Mouse (Mus musculus) forebrain, embryonic 13.5 days (tissue): Measurements from ENCODE around the gene Lhx3. TPM values are rescaled to one million over a fixed set of nuclear protein-coding genes. Genes with fewer than 3 reads are reported as not detected.

ENCODE experiments used
- ATAC-seq: fragments of 200-750 bp; cut with Nextera tagmentation; 2 replicates; pipeline ENCODE4 v1.8.0; 2017
- H3K27ac ChIP-seq: fragments of 300-500 bp; sonication (generic); 2 replicates; pipeline ENCODE4 v1.5.1; 2015; ENCODE audit warnings: inconsistent platforms, mild to moderate bottlenecking, moderate library complexity
- H3K27me3 ChIP-seq: fragments of 300-500 bp; sonication (generic); 2 replicates; pipeline ENCODE4 v1.6.1; 2015; ENCODE audit warnings: mild to moderate bottlenecking, inconsistent platforms
- H3K36me3 ChIP-seq: fragments of 300-500 bp; sonication (generic); 2 replicates; pipeline ENCODE4 v1.6.1; 2015; ENCODE audit warnings: mild to moderate bottlenecking, inconsistent platforms; ENCODE audit not compliant: poor library complexity, severe bottlenecking
- H3K4me1 ChIP-seq: fragments of 300-500 bp; sonication (generic); 2 replicates; pipeline ENCODE4 v1.6.1; 2015; ENCODE audit warnings: inconsistent platforms
- H3K4me2 ChIP-seq: fragments of 300-500 bp; sonication (generic); 2 replicates; pipeline ENCODE4 v1.6.1; 2015; ENCODE audit warnings: inconsistent platforms, mild to moderate bottlenecking, moderate library complexity
- H3K4me3 ChIP-seq: fragments of 300-500 bp; sonication (generic); 2 replicates; pipeline ENCODE4 v1.5.1; 2015; ENCODE audit warnings: mild to moderate bottlenecking, inconsistent platforms
- H3K9ac ChIP-seq: fragments of 300-500 bp; sonication (generic); 2 replicates; pipeline ENCODE4 v1.6.1; 2015; ENCODE audit warnings: mild to moderate bottlenecking, inconsistent platforms
- H3K9me3 ChIP-seq: fragments of 300-500 bp; sonication (generic); replicated peaks from 2 replicates; pipeline ENCODE4 v1.6.1; 2016; ENCODE audit warnings: inconsistent platforms
- WGBS: fragments of 180-500 bp; shearing (Covaris S2); methylation state at CpG from one replicate; pipeline ENCODE4 v1.1.7; 2015; 5-methylcytosine and 5-hydroxymethylcytosine counted together
- polyA plus RNA-seq: library from polyadenylated mRNA; unstranded; fragments of >200 nt; fragmentation: Nextera tagmentation; extraction: Ambion mirVana; gene quantifications from 2 replicates; pipeline ENCODE4 v1.2.1, GENCODE M21; 2015

The Lhx3 gene
- polyA plus RNA-seq, 1 experiment from 2014 or later = 0.21 TPM

DNA sequence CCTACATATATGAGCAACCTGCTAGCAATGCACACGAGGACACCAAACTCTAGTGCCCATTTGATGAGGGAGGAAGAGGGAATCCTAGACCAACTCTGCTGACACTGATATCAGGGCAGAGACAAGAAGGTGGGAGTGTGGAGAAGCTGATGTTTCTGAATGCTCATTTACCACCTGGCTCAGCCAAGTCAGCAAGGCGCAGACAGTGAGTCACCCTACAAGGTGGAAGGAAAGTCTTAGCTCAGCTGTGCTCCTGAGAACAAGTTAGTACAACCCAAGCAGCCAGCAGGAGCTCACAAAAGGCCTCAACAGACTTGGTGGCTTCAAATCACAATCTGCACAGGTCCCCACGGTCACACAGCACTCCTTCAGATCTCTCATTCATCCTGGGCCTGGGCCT, 23.3 kb upstream of the Lhx3 start:
- ATAC-seq = no peak
- no peaks in the 10 kb centered on the region for H3K9me3 ChIP-seq
- peaks cover 17% of the 10 kb centered on the region for H3K4me1 ChIP-seq
- no peak overlapping the region for H3K4me2 ChIP-seq
- no peaks in the 10 kb centered on the region for H3K27me3 ChIP-seq
- H3K9ac ChIP-seq = no peak overlapping the region
- 0 out of 2 replicates have a peak, but pooled peaks cover 3% of the 10 kb centered on the region for H3K36me3 ChIP-seq
- H3K27ac ChIP-seq = no peak overlapping the region
- H3K4me3 ChIP-seq = no peak overlapping the region
- 90% methylated on average over 3 of the region's 3 CpGs for WGBS

DNA sequence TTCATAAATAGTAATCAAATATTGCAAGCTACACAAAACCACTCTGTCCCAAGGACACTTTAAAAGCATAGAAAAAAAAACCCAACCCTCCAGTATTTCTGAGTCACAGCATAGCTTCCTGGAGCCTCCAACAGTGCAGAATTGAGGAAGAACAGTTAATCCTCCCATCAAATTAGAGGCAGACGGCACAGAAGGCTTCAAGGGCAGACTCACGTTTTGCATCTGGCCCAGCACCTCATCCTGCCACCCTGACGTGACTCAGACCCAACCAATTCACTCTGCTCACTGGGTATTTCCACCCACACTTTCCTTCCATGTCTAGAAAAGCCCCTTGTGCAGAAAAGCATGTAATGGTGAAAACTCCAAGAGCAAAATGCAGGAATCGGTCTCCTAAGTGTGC, 22.2 kb upstream of the Lhx3 start:
- 64% methylated on average over 4 of the region's 4 CpGs for WGBS
- Histone ChIP-seq H3K9me3 (no peaks in the 10 kb centered on the region), H3K36me3 (peaks cover 5% of the 10 kb centered on the region; the same call in 1 of the 2 replicates), H3K4me3 (no peak overlapping the region), H3K27me3 (no peaks in the 10 kb centered on the region), H3K4me1 (peaks cover 6% of the 10 kb centered on the region), H3K9ac (no peak overlapping the region), H3K27ac (no peak overlapping the region), H3K4me2 (no peak overlapping the region)
- ATAC-seq = no peak

DNA sequence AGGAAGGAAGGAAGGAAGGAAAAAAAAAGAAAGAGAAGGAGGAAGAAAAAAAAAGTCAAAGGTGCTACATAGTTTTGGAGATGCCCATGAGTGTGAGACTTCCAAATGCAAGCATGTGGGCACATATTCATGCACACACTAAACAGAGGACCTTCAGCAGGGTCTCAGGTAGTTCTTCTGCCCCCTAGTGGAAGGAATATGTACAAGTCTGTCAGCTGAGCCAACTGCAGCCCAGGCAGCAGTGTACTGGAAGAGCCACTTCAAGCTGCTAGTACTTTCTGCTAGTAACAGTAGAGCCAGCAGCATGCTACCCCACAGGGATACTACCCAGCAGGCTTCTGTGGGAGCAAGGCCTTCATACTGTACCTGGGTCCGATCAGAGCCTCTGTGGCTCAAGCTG, 19.7 kb upstream of the Lhx3 start:
- H3K4me2 ChIP-seq = no peak overlapping the region
- peak; percentile 89 for ATAC-seq
- H3K9me3 ChIP-seq = no peaks in the 10 kb centered on the region
- H3K4me1 ChIP-seq = no peaks in the 10 kb centered on the region
- no peak overlapping the region for H3K27ac ChIP-seq
- WGBS = 68% methylated on average over 1 of the region's 1 CpGs
- peaks cover 24% of the 10 kb centered on the region for H3K36me3 ChIP-seq
- H3K9ac ChIP-seq = no peak overlapping the region
- H3K4me3 ChIP-seq = no peak overlapping the region
- H3K27me3 ChIP-seq = no peaks in the 10 kb centered on the region

DNA sequence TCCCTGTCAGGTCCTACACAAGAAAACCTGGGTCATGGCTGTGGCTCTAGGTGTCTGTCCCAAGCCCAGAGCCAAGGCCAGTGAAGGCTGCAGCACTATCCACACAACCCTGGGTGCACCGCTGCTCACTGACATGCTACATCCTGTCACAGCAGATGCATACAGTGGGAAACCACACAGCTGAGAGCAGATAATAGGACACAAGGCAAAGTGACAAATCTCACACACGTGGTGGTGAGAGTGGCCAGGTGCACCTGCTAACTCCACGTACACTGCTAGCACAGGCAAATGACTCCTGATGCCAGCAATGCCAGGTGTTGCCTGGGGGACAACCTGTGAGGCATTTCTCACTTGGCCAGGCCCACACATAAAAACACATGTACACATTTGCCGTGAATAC, 17.2 kb upstream of the Lhx3 start:
- H3K27me3 ChIP-seq = no peaks in the 10 kb centered on the region
- peaks cover 48% of the 10 kb centered on the region for H3K36me3 ChIP-seq
- H3K9me3 ChIP-seq = no peaks in the 10 kb centered on the region
- H3K4me1 ChIP-seq = no peaks in the 10 kb centered on the region
- H3K4me2 ChIP-seq = no peak overlapping the region
- no peak overlapping the region for H3K27ac ChIP-seq
- no peak for ATAC-seq
- no peak overlapping the region for H3K4me3 ChIP-seq
- H3K9ac ChIP-seq = no peak overlapping the region
- WGBS = 88% methylated on average over 4 of the region's 4 CpGs

DNA sequence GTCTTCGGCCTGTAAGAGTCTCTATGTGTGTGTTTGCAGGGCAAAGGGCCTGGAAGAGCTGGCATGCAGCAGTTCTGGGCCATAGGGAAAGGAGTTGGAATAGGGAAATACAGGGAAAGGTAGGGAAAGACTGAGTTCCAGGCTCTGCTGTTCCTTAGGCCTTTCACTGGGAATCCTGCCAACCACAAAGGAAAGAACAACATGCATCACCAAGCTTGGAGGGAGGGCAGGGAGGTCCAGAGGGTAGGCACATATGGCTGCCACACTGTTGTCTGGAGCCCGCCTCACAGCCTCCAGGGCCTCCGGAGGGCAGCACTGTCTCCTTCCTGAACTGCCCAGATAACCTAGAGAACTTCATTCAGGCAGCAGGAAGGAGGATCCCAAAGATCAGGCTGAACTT, 15.9 kb upstream of the Lhx3 start:
- H3K4me1 ChIP-seq = no peaks in the 10 kb centered on the region
- no peak overlapping the region for H3K4me2 ChIP-seq
- H3K9me3 ChIP-seq = no peaks in the 10 kb centered on the region
- peaks cover 61% of the 10 kb centered on the region for H3K36me3 ChIP-seq
- 80% methylated on average over 3 of the region's 3 CpGs for WGBS
- H3K9ac ChIP-seq = no peak overlapping the region
- no peaks in the 10 kb centered on the region for H3K27me3 ChIP-seq
- no peak overlapping the region for H3K27ac ChIP-seq
- H3K4me3 ChIP-seq = no peak overlapping the region
- no peak for ATAC-seq

DNA sequence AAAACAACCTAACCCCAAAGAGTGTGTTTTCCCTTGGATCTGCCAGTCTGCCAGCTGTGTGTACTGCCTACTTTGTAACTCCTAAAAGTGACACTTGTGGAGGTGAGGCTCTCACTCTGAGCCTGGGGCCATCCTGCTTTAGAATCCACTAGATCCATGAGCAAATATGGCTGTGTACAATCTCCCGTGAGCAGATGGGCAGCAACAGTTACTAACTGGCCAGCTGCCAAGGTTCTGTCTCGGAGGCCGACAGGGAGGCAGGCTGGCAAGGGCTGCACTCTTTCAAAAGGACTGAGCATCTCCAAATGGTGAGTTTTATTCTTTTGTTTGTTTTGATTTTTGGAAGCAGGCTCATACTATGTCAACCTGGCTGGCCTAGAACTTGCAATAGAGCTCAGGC, 6.4 kb upstream of the Lhx3 start:
- peaks cover 17% of the 10 kb centered on the region for H3K4me1 ChIP-seq
- H3K27me3 ChIP-seq = no peaks in the 10 kb centered on the region
- no peak overlapping the region for H3K9ac ChIP-seq
- no peak overlapping the region for H3K4me3 ChIP-seq
- H3K27ac ChIP-seq = peak overlapping the region; percentile 59
- 15% methylated on average over 3 of the region's 3 CpGs for WGBS
- no peaks in the 10 kb centered on the region for H3K9me3 ChIP-seq
- H3K4me2 ChIP-seq = no peak overlapping the region
- H3K36me3 ChIP-seq = peaks cover 86% of the 10 kb centered on the region
- ATAC-seq = peak; percentile 59; the same call in 1 of the 2 replicates

DNA sequence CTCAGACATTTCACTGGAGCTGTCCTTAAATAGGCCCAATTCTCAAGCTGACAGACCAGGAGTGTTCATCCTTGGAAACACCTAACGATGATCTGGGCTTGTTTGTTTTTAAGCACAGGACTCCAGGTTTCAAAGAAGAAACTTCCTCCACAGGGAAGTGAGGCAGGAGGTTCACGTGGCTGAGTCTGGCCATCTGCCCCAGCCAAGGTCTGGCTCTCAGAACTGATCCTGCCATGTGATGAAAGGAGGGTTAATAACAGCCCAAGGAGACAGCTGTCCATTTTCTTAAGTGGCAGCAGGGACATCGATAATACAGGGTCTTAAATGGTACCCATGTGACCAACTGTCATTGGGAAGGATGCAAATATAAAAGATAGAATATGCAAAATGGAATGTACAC, 1.5 kb upstream of the Lhx3 start:
- H3K27me3 ChIP-seq = peaks cover 42% of the 10 kb centered on the region
- no peak overlapping the region for H3K4me2 ChIP-seq
- H3K36me3 ChIP-seq = peaks cover 48% of the 10 kb centered on the region
- no peak overlapping the region for H3K27ac ChIP-seq
- no peak overlapping the region for H3K4me3 ChIP-seq
- 70% methylated on average over 3 of the region's 3 CpGs for WGBS
- H3K9me3 ChIP-seq = no peaks in the 10 kb centered on the region
- no peak for ATAC-seq
- H3K4me1 ChIP-seq = peaks cover 38% of the 10 kb centered on the region
- no peak overlapping the region for H3K9ac ChIP-seq

DNA sequence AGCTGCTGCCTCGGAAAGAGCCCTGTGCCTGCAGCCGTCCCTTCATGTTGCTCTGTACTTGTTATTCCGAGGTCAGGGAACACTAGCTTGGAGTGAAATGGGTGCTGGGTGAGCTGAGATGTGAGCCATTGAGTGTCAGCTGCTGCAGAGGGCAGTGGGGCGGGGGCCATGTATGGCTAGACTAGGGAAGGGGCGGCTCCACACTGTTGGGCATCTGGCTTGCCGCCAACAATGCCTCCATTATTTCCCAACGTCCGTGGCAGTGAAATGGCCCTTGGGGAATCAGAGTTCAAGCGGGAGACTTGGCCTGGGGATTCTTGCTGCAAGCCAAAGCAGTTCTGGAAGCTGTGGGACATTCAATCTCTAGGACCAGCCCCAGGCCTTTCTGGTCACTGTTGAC, 530 bp downstream of the Lhx3 start:
- Histone ChIP-seq H3K27ac (no peak overlapping the region), H3K9me3 (no peaks in the 10 kb centered on the region), H3K4me3 (no peak overlapping the region), H3K4me2 (no peak overlapping the region), H3K27me3 (peaks cover 62% of the 10 kb centered on the region), H3K4me1 (peaks cover 34% of the 10 kb centered on the region), H3K9ac (no peak overlapping the region), H3K36me3 (peaks cover 32% of the 10 kb centered on the region)
- ATAC-seq = 0 out of 2 replicates have a peak, but pooled peaks have one; percentile 41
- WGBS = 3% methylated on average over 9 of the region's 9 CpGs

DNA sequence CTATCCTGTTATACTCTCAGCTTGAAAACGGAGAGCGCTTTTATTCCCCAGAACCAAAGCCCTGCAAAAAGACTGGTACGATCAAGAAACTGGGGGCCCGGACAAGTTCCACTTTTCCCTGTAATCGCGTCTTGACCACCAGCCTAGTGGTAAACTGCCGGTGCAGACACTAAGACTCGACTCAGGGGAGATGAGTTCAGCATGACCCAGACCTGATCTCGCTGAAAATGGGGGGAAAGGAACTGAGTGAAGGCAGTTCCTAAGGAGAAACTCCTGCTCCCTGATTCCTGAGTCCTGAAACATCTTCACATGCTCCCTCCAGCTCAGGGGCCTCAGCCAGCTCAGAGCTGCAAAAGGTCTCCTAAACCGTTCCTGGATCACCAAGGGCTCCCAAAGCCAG, 2.3 kb downstream of the Lhx3 start:
- Histone ChIP-seq H3K27me3 (peaks cover 80% of the 10 kb centered on the region), H3K9me3 (no peaks in the 10 kb centered on the region), H3K9ac (no peak overlapping the region), H3K4me3 (no peak overlapping the region), H3K27ac (no peak overlapping the region), H3K4me2 (no peak overlapping the region), H3K36me3 (peaks cover 14% of the 10 kb centered on the region), H3K4me1 (peaks cover 42% of the 10 kb centered on the region)
- 8% methylated on average over 10 of the region's 10 CpGs for WGBS
- no peak for ATAC-seq

DNA sequence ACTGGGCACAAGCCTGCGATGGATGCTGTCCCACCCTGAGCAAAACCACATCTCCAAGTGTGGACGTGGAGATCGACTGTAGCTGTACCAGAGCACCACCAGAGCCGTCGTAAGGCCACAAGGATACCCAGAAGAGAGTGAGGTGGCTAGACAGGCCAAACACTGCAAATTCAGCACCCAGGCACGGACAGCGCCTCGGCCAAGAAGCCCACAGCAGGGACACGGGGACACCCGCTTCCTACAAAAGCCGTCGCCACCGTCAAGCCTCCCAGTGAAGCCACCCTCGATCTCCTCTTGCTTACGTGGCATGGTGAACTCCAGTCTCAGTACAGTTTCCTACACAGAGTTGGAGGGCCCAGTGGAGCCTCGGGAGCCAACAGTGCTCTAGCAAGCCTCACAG, 3.0 kb downstream of the Lhx3 start:
- Histone ChIP-seq H3K4me1 (peaks cover 42% of the 10 kb centered on the region), H3K9me3 (no peaks in the 10 kb centered on the region), H3K4me2 (no peak overlapping the region), H3K36me3 (peaks cover 8% of the 10 kb centered on the region), H3K4me3 (no peak overlapping the region), H3K27me3 (peaks cover 87% of the 10 kb centered on the region), H3K9ac (no peak overlapping the region), H3K27ac (no peak overlapping the region)
- whole genome bisulfite sequencing = 2% methylated on average over 16 of the region's 16 CpGs
- ATAC-seq = no peak

DNA sequence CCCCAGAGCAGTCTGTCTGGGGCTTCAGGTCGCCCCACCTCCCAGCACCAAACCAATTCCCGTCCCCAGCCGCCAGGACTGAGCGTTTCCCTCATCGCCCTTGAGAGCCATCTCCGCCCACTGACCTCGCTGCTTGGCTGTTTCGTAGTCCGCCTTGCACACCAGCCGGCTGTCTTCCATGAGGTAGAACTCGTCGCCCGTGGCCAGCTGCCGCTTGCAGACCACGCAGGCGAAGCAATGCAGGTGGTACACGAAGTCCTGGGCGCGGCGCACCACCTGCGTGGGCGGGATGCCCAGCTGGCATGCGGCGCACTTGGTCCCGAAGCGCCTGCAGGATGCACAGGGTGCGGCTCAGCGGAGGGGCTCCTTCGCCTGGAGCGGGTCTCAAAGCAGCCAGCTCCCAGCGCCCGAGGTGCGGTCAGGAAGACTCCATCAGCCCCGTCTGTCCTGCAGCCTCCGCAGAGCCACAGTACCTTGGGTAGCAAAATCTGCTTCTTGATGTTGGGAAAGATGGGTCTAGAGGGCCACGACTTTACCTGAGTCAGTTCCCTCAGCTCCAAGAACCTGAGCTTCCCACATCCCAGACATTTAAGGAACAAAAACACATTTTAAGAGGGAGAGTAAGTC, 5.1 kb downstream of the Lhx3 start:
- H3K27ac ChIP-seq = no peak overlapping the region
- H3K36me3 ChIP-seq = no peaks in the 10 kb centered on the region
- H3K9me3 ChIP-seq = no peaks in the 10 kb centered on the region
- H3K4me1 ChIP-seq = peaks cover 39% of the 10 kb centered on the region
- no peak overlapping the region for H3K9ac ChIP-seq
- peak overlapping the region; percentile 10; the same call in 1 of the 2 replicates for H3K4me3 ChIP-seq
- no peak for ATAC-seq
- H3K27me3 ChIP-seq = peaks cover 100% of the 10 kb centered on the region
- WGBS = under 1% methylated on average over 36 of the region's 36 CpGs
- H3K4me2 ChIP-seq = peak overlapping the region; percentile 26

DNA sequence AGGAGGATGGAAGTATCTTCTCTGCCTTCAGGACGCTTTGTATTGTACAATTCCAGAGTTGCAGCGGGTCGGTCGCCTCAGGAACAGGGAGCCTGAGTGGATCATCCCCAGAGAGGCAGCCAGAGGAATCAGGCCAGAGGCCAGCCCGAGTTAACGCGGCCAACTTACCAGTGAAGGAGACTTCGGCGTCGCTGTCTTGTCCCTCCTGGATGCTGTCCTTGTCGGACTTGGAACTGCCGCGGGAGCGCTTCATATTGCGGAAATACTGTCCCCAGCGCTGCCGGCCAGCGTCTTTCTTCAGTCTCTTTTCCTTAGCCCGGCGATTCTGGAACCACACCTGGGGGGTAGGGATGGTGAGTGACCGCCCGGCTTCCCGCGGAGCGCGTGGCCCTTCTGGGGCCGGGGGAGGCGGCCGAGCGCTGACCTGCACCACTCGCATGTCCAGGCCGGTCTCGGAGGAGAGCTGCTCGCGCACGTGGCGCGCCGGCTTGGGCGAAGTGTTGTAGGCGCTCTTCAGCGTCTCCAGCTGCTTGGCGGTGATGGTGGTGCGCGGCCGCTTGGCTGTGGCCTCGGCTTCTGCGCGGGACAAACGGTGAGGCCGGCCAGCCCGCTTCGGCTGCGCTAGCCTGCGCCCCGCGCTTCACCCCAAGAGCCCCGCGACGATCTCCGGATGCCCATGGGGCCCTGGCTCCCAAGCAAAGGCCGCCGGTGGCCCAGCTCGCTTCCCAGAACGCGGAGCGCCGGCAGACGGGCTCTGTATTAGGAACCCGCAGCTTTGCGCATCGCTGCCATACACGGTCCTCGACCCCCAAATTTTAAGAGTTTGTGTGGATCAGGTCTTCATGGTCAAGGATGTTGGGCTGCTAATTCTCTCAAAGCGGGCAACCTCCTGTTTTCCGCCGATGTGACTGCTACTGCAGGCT, 5.9 kb downstream of the Lhx3 start:
- no peak for ATAC-seq
- peaks cover 100% of the 10 kb centered on the region for H3K27me3 ChIP-seq
- H3K9ac ChIP-seq = no peak overlapping the region
- H3K27ac ChIP-seq = no peak overlapping the region
- peak overlapping the region; percentile 26 for H3K4me2 ChIP-seq
- WGBS = under 1% methylated on average over 75 of the region's 77 CpGs
- no peaks in the 10 kb centered on the region for H3K9me3 ChIP-seq
- H3K4me3 ChIP-seq = peak overlapping the region; percentile 3; the same call in 1 of the 2 replicates
- H3K4me1 ChIP-seq = peaks cover 37% of the 10 kb centered on the region
- H3K36me3 ChIP-seq = no peaks in the 10 kb centered on the region
